Mouse (Mus musculus) layer of hippocampus, postnatal 10 days (tissue): ENCODE measurements at regions not wholly inside any gene's neighbourhood (a gene's known extent, or its start where the extent isn't known, plus 50 kb on each side); places are given as distances from the start of the nearest gene placed in this dataset.

Source experiments
- DNase-seq, 2 experiments: peaks; one replicate each; pipeline ENCODE4 v3.0.0; 2021; ENCODE audit warnings: low spot score in 2 of 2

DNA sequence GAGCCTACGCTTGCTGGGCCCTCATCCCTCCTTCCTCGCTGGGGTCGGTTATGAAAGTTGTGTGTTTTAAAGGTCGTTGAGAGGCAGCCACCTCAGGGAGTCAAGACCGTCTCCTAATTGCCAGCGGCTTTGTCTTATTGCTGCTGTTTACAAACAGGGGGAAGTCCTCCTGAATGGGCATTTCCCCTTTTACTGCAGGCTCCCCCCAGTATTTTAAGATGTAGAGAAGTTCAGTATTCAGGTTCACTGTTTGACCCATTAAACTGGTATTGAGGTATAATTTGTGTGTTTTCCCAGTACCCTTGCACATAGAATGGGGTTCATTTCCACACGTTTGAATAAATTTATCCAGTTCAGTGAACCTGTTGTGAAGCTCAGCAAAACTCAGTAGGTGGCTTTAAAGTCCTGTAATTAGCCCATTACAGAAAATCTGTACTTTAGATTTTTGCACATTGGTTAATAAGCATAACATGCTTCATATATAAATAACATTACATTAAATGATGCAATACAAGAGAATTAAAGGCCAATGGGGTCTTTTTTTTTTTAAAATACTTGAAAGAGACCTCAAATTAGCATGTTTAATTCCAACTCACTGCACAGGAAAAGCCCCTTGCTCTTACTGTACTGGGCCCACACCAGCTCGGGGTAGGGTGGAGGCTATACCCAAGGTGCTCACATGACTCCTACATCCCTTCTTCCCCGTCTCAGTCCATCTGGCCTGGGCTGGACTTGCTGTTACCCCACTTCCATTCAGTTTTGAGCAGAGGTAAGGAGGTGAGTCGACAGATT lies 63.7 kb downstream of the Nkx2-1 start:
- no peak for DNase-seq

DNA sequence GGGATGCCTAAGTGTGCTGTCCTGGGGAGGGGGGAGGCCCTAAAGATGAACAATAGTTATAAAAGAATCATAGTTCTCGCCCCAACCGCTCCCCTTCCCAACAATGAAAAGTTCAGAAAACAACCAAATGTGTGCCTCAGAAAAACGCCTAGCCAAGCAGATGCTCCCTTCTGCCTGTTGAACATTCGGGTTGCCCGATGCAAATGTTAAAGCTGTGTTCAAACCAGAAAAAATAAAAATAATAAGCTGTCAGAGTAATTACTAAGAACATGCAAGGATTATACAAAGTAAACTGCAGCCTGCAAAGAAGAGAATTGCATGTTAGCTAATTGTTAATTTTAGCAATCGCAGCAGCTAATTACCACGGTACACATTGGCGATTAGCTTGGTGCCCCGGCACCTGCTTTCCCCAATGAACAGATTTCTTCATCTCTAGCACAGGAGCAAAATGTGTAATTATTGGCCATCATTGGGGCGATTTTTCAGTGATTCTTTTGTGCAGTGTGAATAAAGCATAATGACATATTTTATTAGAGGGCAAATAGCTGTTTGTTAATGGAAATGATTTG lies 65.7 kb downstream of the Nkx2-1 start:
- peak in 1 of 2 experiments; percentile 5 for DNase-seq

DNA sequence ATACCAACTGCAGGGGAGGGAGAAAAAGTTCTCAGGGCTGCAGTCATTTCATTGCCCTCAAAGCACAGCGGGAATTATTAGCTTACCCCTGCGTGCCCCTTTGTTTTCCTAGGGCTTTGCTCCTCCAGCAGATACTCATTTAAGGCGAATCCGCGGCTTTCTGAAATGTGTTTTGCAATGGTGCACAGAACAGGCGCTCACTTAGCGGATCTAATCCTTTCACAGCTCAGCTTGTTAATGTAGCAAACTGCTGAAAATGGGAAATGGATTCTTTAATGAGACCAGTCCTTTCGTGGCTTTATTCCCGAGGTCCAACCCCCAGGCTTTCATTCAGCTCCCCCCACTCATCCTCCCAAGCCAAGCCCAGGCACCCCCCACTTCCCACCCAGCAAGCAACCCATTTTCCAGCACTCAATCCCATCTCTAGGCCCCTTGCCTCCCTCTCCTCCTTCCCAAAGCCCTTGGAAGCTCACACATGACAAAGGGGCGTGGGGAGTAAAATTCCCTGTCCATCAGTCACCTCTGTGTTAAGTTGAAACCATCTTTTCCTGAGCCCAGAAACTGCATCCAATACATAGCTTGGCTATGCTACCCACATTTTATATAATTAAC lies 77.1 kb downstream of the Nkx2-1 start:
- DNase-seq, result no peak

DNA sequence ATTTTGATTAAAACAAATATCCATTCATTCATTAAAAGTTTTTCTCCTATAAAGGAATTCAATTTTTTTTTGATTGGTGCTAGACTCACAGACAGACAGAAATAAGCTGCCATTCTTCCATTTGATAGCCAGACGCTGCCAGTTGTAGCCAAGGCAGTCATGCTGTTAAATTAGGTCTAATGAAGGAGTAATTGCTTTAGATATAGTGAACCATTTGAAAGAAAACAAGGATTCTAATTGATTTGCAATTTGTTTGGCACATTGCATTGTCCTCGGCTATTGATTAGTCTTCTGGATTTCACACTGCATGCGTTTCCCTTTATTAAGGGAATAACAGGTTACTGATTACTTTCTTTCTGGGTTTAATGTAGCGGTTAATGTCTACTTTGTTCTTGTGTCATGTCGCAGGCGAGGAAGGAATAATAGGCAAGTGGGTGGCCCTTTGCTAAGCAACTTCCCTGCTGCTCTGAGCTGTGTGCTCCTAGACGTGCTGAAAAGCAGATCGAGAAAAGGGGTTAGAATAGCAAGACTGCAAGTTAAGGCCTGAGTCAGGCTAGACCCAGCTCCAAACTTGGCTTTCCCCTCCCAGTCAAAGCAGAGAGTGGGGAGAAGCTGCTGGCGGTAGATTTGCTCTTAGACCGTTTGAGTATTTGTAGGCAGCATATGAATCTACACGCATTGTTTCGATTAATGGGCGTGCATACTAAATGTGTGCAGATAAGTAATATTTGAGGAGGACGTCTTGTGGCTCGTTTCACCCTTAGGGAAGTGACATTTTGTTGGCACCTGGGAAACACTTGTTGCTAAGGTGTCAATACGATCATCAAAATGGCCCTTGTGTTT lies 77.8 kb downstream of the Nkx2-1 start:
- no peak for DNase-seq

DNA sequence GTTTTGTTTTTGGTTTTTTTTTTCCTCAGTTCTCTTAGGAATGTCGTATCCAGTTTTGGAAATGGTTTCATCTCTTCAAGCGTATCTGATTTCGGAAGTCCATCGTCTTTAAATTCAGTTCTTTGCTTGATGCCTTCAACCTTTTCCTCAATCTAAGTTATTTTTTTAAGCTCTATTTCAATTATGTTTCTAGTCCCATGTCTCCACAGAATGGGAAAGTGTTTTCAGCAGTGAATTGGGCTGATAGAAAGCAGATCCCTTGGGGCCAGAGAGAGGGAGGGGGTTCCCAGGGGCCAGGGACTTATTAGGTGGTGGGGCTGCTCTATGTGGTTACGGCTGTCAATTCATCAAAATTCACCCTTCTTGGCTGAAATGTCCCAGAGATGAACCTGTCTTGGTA lies 78.8 kb downstream of the Nkx2-1 start:
- DNase-seq, result no peak

DNA sequence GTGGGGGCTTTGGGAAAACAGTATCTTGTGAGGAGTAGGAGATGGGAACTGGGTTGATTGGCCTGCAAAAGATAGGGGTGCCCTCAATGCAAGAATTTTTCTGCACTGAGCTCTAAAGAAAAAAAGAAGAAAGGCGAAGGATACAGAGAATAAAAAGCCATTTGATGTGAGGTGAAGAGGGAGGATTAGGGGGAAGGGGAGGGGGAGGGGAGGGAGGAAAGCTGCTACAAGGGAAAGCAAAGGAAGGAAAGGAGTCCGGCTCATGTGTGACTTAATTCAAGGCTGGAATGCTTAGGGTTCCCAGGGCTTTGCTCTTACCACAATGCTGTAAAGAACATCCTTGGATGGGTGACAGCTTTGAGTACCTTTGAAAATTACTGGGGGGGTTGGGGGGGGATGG lies 79.4 kb downstream of the Nkx2-1 start:
- DNase-seq, result no peak

DNA sequence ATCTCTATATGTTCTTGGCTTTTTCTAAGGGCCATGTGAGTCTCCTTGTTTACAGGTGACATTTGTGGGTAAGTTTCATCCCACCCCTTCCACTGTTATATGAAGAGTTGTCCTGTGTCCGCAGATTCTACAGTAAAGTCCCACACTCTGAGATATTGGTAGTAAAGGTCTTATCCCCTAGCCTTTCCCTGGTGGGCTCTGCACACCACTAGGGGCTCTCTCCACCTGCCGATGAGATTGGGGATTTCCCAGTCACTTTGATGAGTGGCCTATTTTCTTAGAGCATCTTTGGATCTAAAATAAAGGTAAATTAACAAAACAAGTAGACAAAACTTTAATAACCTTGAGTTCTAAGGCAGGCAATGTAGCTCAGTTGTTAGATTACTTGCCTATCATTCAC lies 86.4 kb downstream of the Nkx2-1 start:
- DNase-seq, result no peak

DNA sequence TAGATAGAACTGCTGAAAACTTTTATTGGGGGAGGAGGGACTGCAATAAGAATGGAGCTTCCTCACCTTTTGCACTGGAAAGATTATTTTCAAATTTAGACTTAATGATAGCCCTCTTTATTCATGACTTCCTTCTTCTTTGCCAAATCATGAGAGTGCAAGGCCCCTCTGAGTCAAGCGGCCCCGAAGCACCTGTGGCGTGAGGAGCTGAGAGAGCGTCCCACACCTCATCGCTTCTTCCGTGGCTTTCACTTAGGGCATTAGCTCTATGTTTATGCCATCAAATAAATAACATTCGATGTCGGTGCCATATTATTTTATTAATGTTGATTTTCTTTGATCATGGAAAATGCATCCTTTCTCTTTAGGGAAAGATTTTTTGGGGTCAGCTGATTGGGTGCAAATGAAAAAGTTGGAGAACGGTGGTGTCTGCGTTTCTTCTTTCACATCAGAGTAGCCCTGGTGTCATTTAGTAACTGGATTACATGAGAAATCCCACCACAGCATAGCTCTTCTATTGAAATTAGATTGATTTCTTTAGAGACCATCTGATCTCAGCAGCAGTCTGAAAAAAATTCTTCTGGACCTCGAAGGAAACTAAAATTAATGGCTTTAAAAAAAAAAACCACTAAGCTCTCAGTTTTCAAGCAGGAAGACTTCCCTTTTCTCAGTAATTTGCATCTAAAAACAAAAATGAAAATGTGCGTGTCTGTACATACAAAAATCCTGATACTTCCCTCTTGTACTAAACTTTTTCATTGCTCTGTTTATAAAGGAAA lies 87.7 kb downstream of the Nkx2-1 start:
- no peak for DNase-seq

DNA sequence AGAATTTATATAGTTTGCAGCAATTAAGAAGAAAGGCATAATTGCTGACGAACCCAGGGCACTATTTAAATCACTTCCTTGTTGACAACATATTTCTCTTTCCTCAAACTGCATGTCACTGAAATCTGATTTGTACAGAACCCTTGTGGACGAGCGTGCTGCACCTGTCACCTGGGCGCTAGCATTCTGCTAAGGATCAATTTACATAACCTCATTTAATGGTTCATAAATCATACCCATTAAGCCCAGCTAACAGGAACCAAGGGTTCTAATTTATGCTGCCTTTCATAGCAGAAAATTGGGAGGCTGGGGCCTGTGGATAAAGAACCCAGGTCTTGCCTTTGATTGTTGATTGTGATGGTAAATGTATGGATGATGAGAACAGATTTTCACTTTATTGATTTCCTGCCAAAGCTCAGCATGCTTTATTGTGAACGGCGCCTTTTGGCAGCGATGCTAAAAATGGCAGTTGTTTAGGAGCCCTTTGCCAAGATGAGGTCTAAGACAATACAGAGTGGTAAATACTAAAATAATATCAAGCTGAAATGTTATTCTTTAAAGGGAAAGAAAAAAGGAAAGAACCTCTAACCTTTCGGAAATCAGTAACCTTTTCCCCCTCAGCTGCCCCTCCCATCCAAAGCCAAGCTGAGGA lies 95.4 kb downstream of the Nkx2-1 start:
- DNase-seq, result no peak

DNA sequence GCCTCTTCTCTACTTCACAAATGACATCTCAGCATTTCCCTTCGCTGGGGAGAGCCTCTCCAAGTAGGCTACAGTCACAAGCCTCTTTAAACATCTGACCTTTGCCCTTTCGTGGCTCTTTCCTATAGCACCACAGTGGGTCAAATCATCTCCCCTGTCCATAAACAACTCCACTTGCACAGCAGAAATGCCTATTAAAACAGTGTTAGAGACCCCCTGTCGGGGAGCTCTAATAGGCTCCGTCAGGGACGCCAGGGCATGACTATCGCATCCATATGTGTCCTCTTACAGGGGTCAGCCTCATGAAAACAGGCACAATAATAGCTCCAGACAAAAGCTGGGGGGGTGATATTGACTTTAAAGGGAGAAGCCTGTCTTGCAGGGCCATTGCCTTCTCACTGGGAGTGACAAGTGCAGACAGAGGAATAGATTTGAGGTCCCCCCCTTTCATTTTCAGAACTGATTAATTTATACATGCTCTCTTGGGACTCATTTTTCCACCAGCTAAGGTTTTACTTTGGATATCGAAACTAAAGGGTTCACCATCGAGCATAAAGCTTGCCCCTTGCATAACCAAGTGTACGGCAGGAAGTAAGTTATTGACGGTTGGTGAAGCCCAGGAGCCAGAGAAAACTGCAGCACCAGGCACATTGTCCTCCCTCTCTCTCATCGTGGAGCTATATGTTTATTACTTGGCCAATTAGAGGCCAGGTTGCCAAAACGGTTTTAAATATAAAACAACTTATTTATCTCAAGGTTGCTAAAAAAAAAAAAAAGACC lies 94.6 kb upstream of the Mbip start:
- no peak for DNase-seq

DNA sequence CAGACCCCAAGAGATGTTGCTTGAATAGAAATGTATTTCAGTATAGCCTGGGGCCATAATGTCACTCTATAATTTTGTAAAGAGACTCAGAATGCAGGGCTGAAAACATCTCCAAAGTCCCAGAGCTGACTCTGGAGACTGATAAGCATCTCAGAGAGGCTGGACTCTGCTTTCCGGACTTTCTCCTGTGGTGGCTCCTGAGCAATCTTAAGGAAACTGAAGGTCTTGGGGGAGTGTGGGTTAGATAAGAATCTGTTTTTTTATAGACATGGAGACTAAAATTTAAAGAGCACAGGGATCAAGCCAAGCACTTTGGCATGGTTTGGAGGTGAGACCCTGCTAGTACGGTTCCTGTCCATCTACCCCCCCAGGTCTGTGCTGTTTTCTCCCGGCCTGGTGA lies 92.7 kb upstream of the Mbip start:
- DNase-seq, result no peak

DNA sequence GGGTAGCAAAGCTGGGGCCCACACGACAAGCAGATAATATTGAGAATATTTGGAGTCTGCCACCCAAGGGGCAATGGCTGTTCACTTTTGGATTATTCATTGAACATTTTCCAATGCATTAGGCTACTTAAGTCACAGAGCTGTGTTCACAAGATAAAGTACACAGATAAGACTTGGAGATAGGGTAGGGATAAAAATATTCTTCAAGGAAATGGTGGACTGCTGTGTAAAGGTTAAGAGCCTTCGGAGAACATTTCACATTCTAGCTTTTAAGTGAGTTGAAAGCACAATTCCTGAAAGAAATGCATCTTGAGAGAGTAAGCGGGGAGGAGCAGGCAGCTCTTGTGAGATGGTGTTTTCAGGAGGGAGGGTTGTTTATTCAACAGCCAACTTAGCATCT lies 92.3 kb upstream of the Mbip start:
- DNase-seq, result no peak

DNA sequence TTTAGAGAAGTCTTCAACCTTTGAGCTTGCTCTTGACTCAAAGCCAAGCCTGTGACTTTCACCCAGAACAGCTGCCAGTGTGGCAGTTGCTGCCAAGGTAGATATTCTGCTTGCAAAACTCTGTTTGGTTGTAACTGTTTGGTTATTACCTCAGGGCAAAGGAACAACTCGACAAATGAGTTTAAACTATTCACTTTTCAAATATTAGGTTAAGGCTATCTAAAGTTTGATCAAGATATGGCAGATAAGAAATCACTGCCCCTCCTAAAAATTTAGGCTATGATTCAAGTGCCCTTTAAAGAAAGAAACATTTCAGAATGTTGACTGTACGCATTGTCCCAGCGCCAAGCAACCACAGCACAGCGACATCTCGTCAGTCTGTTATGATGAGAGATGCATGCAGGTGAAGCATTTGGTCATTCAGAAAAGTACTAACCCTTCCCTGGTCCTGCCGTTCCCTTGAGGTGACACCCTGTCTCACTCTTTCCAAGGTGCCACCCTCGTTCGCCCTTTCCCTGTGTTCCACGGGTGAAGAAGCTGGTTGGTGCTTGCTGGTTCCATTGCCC lies 81.1 kb upstream of the Mbip start:
- DNase-seq, result no peak

DNA sequence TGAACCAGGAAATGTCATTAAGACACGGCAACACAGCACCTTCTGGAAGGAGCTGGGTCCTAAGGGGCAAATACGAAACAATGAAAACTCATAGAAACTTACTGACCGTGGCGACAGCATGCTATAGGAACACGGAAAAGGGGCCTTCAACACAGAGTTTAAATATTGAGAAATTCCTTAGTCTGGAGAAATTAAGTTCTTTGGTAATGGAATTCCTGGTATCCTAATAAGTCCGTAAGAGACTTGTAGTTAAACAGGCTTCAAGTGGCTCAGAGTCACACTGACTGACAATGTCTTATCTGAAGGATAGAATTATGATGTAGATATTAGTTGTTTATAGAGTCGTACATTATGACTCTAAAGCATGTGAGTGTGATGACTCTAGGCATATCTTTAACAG lies 70.4 kb upstream of the Mbip start:
- no peak for DNase-seq

DNA sequence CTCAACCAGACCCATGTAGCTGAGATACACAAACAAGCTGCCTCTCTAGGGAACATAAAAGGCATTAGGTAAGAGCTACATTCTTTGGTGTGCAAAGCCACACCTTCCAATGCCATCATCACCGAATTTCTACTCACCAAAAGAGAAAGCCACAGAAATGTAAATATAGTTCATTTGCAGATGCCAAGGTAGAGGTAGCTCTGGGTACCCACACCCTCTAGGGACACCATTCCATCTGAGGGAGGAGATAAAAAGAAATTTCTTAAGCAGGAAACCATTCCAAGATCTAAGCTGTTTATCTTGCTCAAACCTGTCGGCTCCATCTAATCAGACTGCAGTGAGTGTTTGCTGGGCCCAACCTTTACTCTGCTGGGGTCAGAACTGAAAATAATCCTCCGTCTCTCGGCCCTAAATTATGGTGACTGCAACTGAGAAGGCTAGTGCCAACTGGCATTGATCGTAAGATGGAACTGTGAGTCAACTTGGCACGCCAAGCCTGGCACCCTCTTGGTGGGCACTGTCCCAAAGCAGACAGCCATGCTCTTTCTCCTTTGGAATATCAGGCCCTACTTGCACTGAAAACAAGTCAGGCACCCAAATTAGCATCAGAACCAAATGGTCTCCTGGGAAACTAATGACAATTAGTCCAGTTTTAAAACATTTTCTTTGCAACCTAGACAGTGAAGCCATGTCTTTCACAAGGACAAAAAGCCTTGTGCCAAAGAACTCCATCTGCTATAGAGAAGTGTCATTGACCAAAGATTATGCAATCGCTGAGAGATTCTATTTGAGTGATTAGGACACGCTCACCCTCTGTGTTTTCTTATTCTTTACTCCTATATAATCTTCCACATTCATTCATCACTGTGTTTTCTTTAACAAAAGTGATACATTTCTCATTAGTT lies 69.4 kb upstream of the Mbip start:
- peak; percentile 78 to 80 for DNase-seq

DNA sequence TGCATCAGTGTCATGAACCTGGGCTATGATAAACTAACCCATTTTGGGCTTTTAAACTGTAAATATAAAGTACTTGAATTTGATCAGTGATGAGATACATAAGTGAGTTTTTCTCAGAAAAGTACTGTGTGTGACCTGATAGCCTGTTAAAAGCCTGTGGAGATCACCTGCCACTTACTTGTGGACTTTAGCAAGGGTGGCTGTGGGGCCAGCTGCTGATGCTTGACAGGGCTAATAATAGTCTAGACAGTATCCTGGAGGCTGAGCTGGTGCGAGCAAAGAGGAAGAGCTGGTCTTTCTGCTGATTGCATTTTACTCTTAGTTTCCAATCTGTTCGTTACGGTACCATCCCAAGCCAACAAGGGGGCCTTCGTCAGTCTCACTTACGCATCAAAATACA lies 60.0 kb upstream of the Mbip start:
- no peak for DNase-seq

DNA sequence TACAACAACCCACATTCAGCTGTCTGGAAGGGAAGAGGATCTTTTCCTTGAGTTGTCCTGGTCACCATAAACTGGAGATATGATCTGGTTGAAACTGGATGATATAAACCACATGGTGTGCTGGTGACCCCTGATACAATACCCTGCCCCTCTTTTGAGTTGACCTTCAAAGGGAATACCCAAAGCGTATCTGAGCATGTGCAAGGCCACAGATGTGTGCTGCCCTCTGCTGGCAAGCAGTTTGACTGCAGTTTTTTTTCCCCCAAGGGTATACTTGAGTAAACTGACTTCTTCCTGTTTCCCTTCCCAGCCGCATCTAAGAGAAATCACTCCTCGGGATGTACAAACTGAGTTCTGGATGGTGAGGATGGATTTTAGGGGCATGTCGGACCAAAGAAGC lies 59.1 kb upstream of the Mbip start:
- peak; percentile 54 to 57 for DNase-seq

DNA sequence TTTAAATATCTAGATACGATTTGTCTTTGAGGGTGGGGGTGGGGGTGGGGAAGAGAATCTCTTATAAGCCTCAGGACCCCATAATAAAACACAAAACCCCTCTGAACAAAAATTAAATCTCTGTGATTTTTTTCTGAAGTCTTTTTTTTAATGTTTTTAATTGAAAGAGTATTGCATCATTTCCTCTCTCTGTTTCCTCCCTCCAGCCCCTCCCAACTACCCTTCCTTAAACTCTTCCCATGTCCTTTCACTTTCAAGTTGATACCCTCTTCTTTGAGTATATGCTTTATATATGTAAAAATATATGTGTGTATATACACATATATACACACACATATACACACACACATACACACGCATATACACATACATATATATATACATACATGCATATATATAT lies 58.6 kb upstream of the Mbip start:
- no peak for DNase-seq
